Mouse (Mus musculus) hindbrain, embryonic 14.5 days (tissue): ENCODE results near the gene Sdha. TPM values are rescaled to one million over a fixed set of nuclear protein-coding genes. Genes with fewer than 3 reads are reported as not detected.

ENCODE experiments used
- ATAC-seq: fragments of 200-750 bp; cut with Nextera tagmentation; 2 replicates; pipeline ENCODE4 v1.8.0; 2017; ENCODE audit warnings: moderate number of reproducible peaks, mild to moderate bottlenecking, moderate TSS enrichment, moderate library complexity; ENCODE audit not compliant: low FRiP score
- DNase-seq: peaks from one replicate; pipeline ENCODE4 v3.0.0-alpha.2; 2015; ENCODE audit warnings: low spot score
- H3K27ac ChIP-seq: fragments of 300-500 bp; sonication (generic); 2 replicates; pipeline ENCODE4 v1.5.1; 2014; ENCODE audit warnings: mild to moderate bottlenecking, moderate library complexity
- H3K27me3 ChIP-seq: fragments of 300-500 bp; sonication (generic); 2 replicates; pipeline ENCODE4 v1.6.1; 2014; ENCODE audit warnings: mild to moderate bottlenecking, low read length, mixed read lengths; ENCODE audit not compliant: control insufficient read depth, insufficient read depth
- H3K36me3 ChIP-seq: fragments of 300-500 bp; sonication (generic); replicated peaks from 2 replicates; pipeline ENCODE4 v1.6.1; 2014; ENCODE audit not compliant: control insufficient read depth, insufficient read depth
- H3K4me1 ChIP-seq: fragments of 300-500 bp; sonication (generic); replicated peaks from 2 replicates; pipeline ENCODE4 v1.6.1; 2014; ENCODE audit warnings: antibody characterized with exemption, low read length, mixed read lengths; ENCODE audit not compliant: control insufficient read depth, insufficient read depth
- H3K4me2 ChIP-seq: fragments of 300-500 bp; sonication (generic); replicated peaks from 2 replicates; pipeline ENCODE4 v1.6.1; 2014; ENCODE audit warnings: mild to moderate bottlenecking, moderate library complexity
- H3K4me3 ChIP-seq: fragments of 300-500 bp; sonication (generic); replicated peaks from 2 replicates; pipeline ENCODE4 v1.5.1; 2014; ENCODE audit warnings: mild to moderate bottlenecking, low read length
- H3K9ac ChIP-seq: fragments of 300-500 bp; sonication (generic); 2 replicates; pipeline ENCODE4 v1.6.1; 2014
- H3K9me3 ChIP-seq: fragments of 300-500 bp; sonication (generic); 2 replicates; pipeline ENCODE4 v1.6.1; 2016; ENCODE audit warnings: low read length; ENCODE audit not compliant: control insufficient read depth
- WGBS: fragments of 180-500 bp; shearing (Covaris S2); extraction: QIAGEN DNeasy Blood & Tissue Kit; methylation state at CpG from one replicate; pipeline ENCODE4 v1.1.7; 2014; 5-methylcytosine and 5-hydroxymethylcytosine counted together
- polyA plus RNA-seq: library from polyadenylated mRNA; unstranded; fragments of >200 nt; fragmentation: Nextera tagmentation; extraction: Ambion mirVana; gene quantifications from 2 replicates; pipeline ENCODE4 v1.2.1, GENCODE M21; 2014

The Sdha gene
- polyA plus RNA-seq, 1 experiment from 2014 or later = 195 TPM

DNA sequence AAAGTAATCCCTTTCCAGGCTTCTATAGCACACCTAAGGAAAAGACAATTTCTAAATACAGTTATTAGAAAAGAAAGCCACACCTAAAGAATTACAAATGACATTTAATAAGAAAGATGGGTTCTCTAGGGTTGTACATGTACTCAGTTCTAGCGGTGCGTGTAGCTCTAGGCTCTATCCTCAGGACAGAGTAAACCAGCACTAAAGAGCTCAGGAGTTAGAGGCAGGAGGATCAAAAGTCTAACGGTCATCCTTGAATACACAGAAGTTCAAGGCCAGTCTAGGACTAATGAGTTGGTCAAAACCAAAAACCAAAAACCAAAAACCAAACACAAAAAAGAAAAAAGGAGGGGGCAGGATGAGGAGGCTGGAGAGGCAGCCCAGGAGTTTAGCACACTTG, 35.5 kb downstream of the Sdha start:
- 95% methylated on average over 3 of the region's 3 CpGs for WGBS
- no peaks in the 10 kb centered on the region for H3K27me3 ChIP-seq
- ATAC-seq = no peak

DNA sequence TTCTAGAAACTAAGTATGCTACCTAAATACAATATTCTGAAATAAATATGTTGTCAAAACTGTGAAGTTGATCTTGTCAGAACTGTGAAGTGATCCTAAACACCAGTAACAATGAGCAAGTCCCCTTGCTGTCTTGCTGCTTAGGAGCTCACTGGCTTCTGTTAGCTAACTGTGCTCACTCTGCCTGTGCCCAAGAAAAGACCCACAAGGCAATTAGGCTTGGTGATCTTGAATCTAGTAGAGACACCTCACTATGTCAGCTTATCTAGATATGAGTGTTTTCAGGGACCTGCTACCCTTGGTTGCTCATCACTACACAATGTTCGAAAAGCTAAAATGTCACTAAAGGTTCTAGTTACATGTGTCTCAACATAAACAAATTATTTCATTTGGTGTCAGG, 44.3 kb downstream of the Sdha start:
- H3K9ac ChIP-seq = no peak overlapping the region
- no peaks in the 10 kb centered on the region for H3K27me3 ChIP-seq
- no peak overlapping the region for H3K4me3 ChIP-seq
- WGBS = 100% methylated on average over 1 of the region's 1 CpGs
- peaks cover 90% of the 10 kb centered on the region for H3K36me3 ChIP-seq
- no peak overlapping the region for H3K27ac ChIP-seq
- DNase-seq (no peak), ATAC-seq (no peak)
- H3K9me3 ChIP-seq = no peaks in the 10 kb centered on the region
- no peaks in the 10 kb centered on the region for H3K4me1 ChIP-seq
- no peak overlapping the region for H3K4me2 ChIP-seq

More for the DNA sequence above, 35.5 kb downstream of the Sdha start:
- H3K27ac ChIP-seq = no peak overlapping the region
- H3K9me3 ChIP-seq = no peaks in the 10 kb centered on the region
- no peak overlapping the region for H3K4me3 ChIP-seq
- DNase-seq = no peak
- H3K36me3 ChIP-seq = peaks cover 32% of the 10 kb centered on the region
- no peak overlapping the region for H3K9ac ChIP-seq
- no peak overlapping the region for H3K4me2 ChIP-seq
- H3K4me1 ChIP-seq = peaks cover 12% of the 10 kb centered on the region

DNA sequence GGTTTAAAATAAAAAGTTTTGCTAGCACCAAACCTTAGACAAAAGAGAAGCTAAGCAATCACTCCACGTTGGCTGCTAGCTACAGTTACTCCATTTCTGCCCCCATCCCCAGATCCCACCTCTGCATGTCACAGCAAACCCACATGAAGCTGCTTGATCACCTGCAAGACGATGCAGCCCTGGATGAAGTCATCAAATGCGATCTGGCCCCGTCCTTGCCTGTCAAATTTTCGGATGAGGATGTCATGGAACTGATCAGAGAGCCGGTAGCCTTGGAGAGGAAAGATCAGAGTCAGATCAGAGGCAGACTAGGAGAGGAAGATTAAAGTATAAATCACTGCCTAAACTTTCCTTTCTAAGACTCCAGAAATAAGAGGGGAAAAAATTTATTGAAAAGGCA, 44.7 kb downstream of the Sdha start:
- DNase-seq = no peak
- H3K36me3 ChIP-seq = peaks cover 86% of the 10 kb centered on the region
- no peak overlapping the region for H3K9ac ChIP-seq
- WGBS = 93% methylated on average over 6 of the region's 6 CpGs
- no peak overlapping the region for H3K4me3 ChIP-seq
- no peaks in the 10 kb centered on the region for H3K27me3 ChIP-seq
- no peak overlapping the region for H3K27ac ChIP-seq
- ATAC-seq = no peak
- H3K9me3 ChIP-seq = no peaks in the 10 kb centered on the region
- H3K4me2 ChIP-seq = no peak overlapping the region
- no peaks in the 10 kb centered on the region for H3K4me1 ChIP-seq

DNA sequence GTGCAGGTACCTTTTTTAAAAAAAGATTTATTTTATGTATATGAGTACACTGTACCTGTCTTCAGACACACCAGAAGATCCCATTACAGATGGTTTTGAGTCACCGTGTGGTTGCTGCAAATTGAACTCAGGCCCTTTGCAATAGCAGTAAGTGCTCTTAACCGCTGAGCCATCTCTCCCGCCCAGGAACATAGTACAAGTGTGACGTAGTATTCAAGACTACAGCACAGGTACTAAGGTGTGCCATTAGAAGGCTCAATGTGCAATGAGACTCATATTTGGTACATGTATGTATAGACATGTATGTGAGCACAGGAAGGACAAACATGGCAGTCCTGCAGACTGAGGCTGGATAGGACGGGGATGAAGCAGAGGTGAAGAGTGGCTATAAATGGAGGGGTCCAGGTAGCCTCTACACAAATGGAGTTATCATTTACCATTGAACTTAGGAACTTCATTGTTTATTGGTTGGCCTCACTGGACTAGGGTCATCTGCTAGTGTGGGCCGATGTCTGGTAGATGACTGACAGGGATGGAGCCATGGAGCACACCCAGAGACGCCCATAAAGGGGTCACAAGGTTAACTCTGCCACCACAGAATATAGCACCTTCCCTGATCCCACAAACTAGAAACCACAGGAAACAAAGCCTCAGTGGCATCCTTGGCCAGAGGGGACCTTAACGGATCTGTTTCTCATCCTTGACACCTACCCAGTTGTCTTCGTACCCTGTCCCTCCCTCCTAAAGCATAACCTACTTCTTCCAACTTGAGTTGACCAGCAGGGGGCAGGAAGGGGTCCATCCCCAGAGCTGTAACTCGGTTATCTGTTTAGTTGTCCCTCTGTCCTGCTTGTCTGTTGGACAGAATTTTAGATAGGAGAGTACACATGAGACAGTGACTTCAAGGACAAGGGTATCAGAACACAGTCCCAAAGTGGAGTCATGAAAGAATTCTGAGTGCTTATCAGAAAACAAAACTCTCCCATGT, 47.7 kb downstream of the Sdha start:
- no peak overlapping the region for H3K9ac ChIP-seq
- H3K4me3 ChIP-seq = no peak overlapping the region
- H3K36me3 ChIP-seq = peaks cover 57% of the 10 kb centered on the region
- ATAC-seq = 0 out of 2 replicates have a peak, but pooled peaks have one; percentile 21
- DNase-seq = no peak
- no peaks in the 10 kb centered on the region for H3K9me3 ChIP-seq
- H3K27ac ChIP-seq = no peak overlapping the region
- H3K4me1 ChIP-seq = no peaks in the 10 kb centered on the region
- WGBS = 89% methylated on average over 10 of the region's 10 CpGs
- H3K4me2 ChIP-seq = no peak overlapping the region
- no peaks in the 10 kb centered on the region for H3K27me3 ChIP-seq

DNA sequence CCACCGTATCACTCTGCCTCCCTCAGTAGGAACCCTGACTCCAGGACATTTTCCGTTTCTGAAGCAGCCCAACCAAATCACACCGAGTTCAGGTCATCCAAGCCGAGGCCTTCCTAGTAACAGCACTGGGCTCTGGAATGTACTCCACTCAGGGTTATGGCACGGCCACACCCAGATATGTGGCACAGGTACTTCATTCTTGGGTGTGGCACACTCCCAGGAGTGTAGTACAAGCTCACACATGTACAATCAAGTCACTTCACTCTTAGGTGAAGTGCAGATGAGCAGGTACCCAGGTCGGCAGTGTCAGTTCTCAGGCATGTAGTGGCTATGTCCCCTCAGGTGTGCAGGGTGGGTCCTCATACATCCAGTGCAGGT, 48.5 kb downstream of the Sdha start:
- H3K9me3 ChIP-seq = no peaks in the 10 kb centered on the region
- peaks cover 52% of the 10 kb centered on the region for H3K36me3 ChIP-seq
- H3K4me3 ChIP-seq = no peak overlapping the region
- no peak overlapping the region for H3K4me2 ChIP-seq
- ATAC-seq = peak; percentile 19; the same call in 1 of the 2 replicates
- no peaks in the 10 kb centered on the region for H3K27me3 ChIP-seq
- WGBS = 81% methylated on average over 6 of the region's 6 CpGs
- H3K9ac ChIP-seq = no peak overlapping the region
- H3K4me1 ChIP-seq = no peaks in the 10 kb centered on the region
- no peak overlapping the region for H3K27ac ChIP-seq
- no peak for DNase-seq

DNA sequence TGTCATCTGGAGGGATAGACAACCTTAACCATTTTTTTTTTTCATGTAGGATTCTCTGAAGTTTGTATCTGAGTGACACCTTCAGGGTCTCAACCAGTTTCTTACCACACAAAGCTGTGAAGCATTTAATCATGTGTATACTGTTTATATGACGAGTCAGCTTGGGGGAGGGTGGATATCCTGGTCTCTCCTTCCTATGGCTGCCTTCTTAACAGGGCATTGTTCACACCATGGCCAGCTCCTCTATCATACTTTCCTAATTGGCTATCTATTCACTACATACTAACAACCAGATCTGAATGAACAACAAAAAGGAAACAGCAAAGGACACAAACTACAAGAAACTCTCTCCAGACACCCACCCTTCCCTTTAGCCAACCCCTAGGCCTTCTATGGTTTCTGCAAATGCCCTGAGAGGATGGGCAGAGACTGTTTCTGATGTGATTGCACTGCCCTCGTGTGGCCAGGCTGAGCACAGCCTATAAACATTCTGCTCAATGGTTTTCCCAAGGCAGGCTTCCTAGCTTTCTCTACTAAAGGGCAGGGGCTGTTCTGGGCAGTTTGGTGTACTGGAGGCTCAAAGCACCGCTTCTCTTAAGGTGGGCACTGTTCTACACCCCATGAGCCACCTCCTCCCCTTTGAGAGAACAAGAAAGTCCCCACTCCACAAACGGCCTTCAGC, 49.0 kb downstream of the Sdha start:
- ATAC-seq (peak; percentile 90), DNase-seq (peak; percentile 86)
- Histone ChIP-seq H3K27me3 (no peaks in the 10 kb centered on the region), H3K9me3 (no peaks in the 10 kb centered on the region), H3K9ac (no peak overlapping the region), H3K27ac (no peak overlapping the region), H3K4me2 (no peak overlapping the region), H3K4me1 (no peaks in the 10 kb centered on the region), H3K4me3 (no peak overlapping the region), H3K36me3 (peaks cover 47% of the 10 kb centered on the region)
- 46% methylated on average over 4 of the region's 4 CpGs for WGBS

DNA sequence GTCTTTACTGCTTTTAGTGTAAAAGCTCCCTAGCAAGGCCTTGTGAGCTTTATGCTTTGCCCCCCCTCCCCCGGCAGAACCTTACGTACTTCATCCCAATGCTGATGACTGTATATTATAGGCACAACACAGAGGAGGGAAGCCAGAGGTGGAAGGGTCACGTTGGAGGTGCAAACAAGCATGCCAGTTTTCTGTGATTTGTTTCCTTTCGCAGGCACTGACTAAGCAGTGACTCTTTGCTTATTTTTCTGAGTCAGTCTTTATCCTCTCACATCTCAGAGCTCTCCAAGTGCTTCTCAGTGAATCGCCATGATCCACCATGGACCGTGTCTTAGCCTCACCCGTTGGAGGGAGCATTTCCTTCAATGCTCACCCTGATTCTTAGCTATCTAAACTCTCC, 53.7 kb downstream of the Sdha start:
- no peak overlapping the region for H3K27ac ChIP-seq
- H3K27me3 ChIP-seq = peaks cover 16% of the 10 kb centered on the region
- no peak for DNase-seq
- H3K4me3 ChIP-seq = no peak overlapping the region
- H3K4me1 ChIP-seq = no peaks in the 10 kb centered on the region
- no peaks in the 10 kb centered on the region for H3K36me3 ChIP-seq
- no peaks in the 10 kb centered on the region for H3K9me3 ChIP-seq
- 81% methylated on average over 7 of the region's 7 CpGs for WGBS
- no peak overlapping the region for H3K4me2 ChIP-seq
- H3K9ac ChIP-seq = no peak overlapping the region
- ATAC-seq = no peak

DNA sequence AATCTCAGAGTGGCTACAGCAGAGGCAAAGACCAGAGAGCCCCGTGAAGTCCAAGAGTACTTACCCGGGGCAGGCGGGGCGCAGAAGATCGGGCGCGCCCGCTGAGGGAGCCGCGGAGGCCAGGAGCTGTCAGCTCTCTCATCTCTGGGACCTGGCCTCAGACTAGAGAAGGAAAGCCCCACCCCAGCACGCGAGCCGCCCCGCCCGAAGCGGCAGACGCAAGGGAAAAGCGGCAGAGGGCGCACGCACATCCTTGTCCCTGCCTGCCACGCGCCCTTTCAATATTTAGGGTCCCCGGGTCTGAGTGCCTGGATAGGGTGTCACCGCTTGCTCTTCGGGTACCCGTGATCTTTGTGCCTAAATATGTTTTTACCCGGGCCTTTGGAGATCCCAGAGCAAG, 57.9 kb downstream of the Sdha start, which contains the start of gene Ahrr:
Ahrr (minus strand) TSS at position 165 of the 400 bp plus-strand sequence.
- Histone ChIP-seq H3K36me3 (no peaks in the 10 kb centered on the region), H3K9me3 (no peaks in the 10 kb centered on the region), H3K4me2 (peak within 1 kb of the TSS; percentile 56), H3K4me3 (peak within 1 kb of the TSS; percentile 23), H3K27me3 (peaks cover 18% of the 10 kb centered on the region), H3K27ac (no peak within 1 kb of the TSS), H3K9ac (peak within 1 kb of the TSS; percentile 52), H3K4me1 (no peaks in the 10 kb centered on the region)
- DNase-seq = no peak
- 2% methylated on average over 24 of the region's 27 CpGs for WGBS
- no peak; the same call in 1 of the 2 replicates for ATAC-seq

DNA sequence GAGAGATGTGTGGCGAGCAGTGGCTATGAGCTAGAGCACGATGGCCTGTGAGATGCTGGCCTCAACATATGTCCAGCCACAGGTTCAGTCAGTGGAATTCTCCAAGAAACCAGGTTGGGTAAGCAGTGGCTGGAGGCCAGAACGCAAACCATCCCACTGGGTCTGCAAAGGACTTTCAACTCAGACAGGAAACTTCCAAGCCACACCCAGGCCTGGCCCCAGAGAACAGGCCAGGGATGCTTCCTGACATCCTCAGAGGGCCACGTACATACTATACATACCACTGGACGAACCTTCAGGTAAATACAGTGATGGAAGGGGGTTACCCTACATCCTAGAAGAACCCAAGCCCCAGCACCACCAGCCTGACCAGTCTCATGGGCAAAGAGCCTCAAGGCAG, 60.4 kb downstream of the Sdha start:
- Histone ChIP-seq H3K4me2 (no peak overlapping the region), H3K9me3 (no peaks in the 10 kb centered on the region), H3K4me1 (no peaks in the 10 kb centered on the region), H3K9ac (no peak overlapping the region), H3K36me3 (no peaks in the 10 kb centered on the region), H3K4me3 (no peak overlapping the region), H3K27me3 (peaks cover 18% of the 10 kb centered on the region), H3K27ac (no peak overlapping the region)
- DNase-seq = no peak
- ATAC-seq = no peak
- WGBS = 86% methylated on average over 5 of the region's 5 CpGs
